Mouse (Mus musculus): Measurements from ENCODE around the gene Pank4.

DNA sequence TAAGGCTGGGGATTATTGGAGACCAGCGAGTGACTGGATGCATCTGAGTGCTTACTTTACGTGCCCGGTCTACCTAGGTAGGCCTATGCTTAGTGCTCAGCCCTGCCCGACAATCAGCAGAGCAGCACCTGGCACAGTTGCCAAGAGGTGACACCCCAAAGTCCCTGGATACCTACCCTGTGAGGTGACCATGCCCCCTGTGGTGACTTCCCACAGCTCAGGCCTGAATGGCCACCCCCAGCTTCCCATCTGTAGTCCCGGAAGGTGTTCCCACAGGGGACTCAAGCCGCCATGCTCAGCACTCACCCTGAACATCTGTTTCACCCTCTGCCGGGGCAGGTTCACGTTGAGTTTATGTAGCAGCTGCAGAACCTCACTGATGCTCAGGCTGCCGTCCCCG is 42.4 kb downstream of the Pank4 start:
- TF ChIP-seq CTCF (IDR thresholded peaks at IDR 0.05; ENCODE audit: low read depth, low read length) (no peak), POLR2A (IDR thresholded peaks at IDR 0.05; ENCODE audit: borderline replicate concordance, low read depth, low read length) (no peak)
